Mouse (Mus musculus) embryo, embryonic 10.5 days (tissue): ENCODE results near the gene Nop16.
A peak's percentile ranks its signal among the peaks of the same experiment; 100 is the strongest.
"Not testable (repeated sequence)": the region's sequence is repeated elsewhere in the genome, so short reads cannot be mapped to it uniquely, and the experiment has no call there.

ENCODE experiments used
- DNase-seq: peaks from one replicate; pipeline ENCODE4 v3.0.0-alpha.2; 2015; ENCODE audit warnings: low spot score

The Nop16 gene

GRCm38 (mm10) chr13:54589996-54590951 lies at the start of gene Nop16, which contains the start of gene Higd2a:
TSS of gene Nop16 (minus strand) at chr13:54590090.
TSS of gene Higd2a (plus strand) at chr13:54590207.
- DNase-seq, result peak; percentile 100

- DNase-seq, result no peak
Observed at GRCm38 (mm10) chr13:54635011-54635410, 45.1 kb upstream of the Nop16 start.

GRCm38 (mm10) chr13:54632731-54633277 lies 42.9 kb upstream of the Nop16 start:
- DNase-seq, result no peak

GRCm38 (mm10) chr13:54629128-54629527 lies 39.2 kb upstream of the Nop16 start:
- no peak for DNase-seq

- DNase-seq, result peak; percentile 40
Observed at GRCm38 (mm10) chr13:54621960-54622521, 32.2 kb upstream of the Nop16 start.

GRCm38 (mm10) chr13:54621155-54621932 lies 31.5 kb upstream of the Nop16 start, which contains the start of gene Faf2:
TSS of gene Faf2 (plus strand) at chr13:54621784.
- DNase-seq, result peak; percentile 97

- DNase-seq, result no peak
Observed at GRCm38 (mm10) chr13:54616998-54617397, 27.1 kb upstream of the Nop16 start.

- no peak for DNase-seq
Observed at GRCm38 (mm10) chr13:54616307-54616706, 26.4 kb upstream of the Nop16 start.

- DNase-seq, result not testable (repeated sequence)
Observed at GRCm38 (mm10) chr13:54613141-54613540, 23.3 kb upstream of the Nop16 start.

GRCm38 (mm10) chr13:54610972-54611754 lies 21.3 kb upstream of the Nop16 start, which contains the start of gene Cltb:
TSS of gene Cltb (minus strand) at chr13:54611344.
- peak; percentile 82 for DNase-seq

- DNase-seq, result no peak
Observed at GRCm38 (mm10) chr13:54610613-54610971, 20.7 kb upstream of the Nop16 start.

- DNase-seq, result no peak
Observed at GRCm38 (mm10) chr13:54609301-54609700, 19.4 kb upstream of the Nop16 start.

- no peak for DNase-seq
Observed at GRCm38 (mm10) chr13:54608666-54609065, 18.8 kb upstream of the Nop16 start.

- no peak for DNase-seq
Observed at GRCm38 (mm10) chr13:54608002-54608401, 18.1 kb upstream of the Nop16 start.

GRCm38 (mm10) chr13:54607204-54607603 lies 17.3 kb upstream of the Nop16 start:
- DNase-seq, result no peak

- no peak for DNase-seq
Observed at GRCm38 (mm10) chr13:54605426-54605825, 15.5 kb upstream of the Nop16 start.

- no peak for DNase-seq
Observed at GRCm38 (mm10) chr13:54604221-54604620, 14.3 kb upstream of the Nop16 start.

GRCm38 (mm10) chr13:54603501-54603900 lies 13.6 kb upstream of the Nop16 start:
- DNase-seq, result no peak

GRCm38 (mm10) chr13:54602639-54603111 lies 12.8 kb upstream of the Nop16 start:
- no peak for DNase-seq

- no peak for DNase-seq
Observed at GRCm38 (mm10) chr13:54598622-54599143, 8.8 kb upstream of the Nop16 start.

GRCm38 (mm10) chr13:54596870-54597269 lies 7.0 kb upstream of the Nop16 start:
- no peak for DNase-seq
